Mouse (Mus musculus) v-Abl transformed pro-B cells (cell line): ENCODE results near the gene Olfr251.
"Not testable (repeated sequence)": the region's sequence is repeated elsewhere in the genome, so short reads cannot be mapped to it uniquely, and the experiment has no call there.

Experiments
- in situ Hi-C, 2 experiments: fragments of 400-800 bp; cut with MboI; formaldehyde crosslinking; loops; one replicate each; pipeline ENCODE4 v1.15.1; 2025; ENCODE audit not compliant: unreplicated experiment in 2 of 2

Olfr251 gene

GRCm38 (mm10) chr9:38376786-38377185 is at the start of gene Olfr251:
Gene Olfr251 (plus strand): TSS chr9:38377086.
- in situ Hi-C loops, result no loop called here

- in situ Hi-C loops, result no loop called here
Observed at GRCm38 (mm10) chr9:38328760-38329159, 48.1 kb upstream of the Olfr251 start, which contains the start of gene Olfr25. Gene Olfr25 (plus strand): TSS chr9:38329060.

- in situ Hi-C loops, result no loop called here
Observed at GRCm38 (mm10) chr9:38348111-38348510, 28.8 kb upstream of the Olfr251 start, which contains the start of gene Olfr898. Gene Olfr898 (plus strand): TSS chr9:38348411.

- in situ Hi-C loops, result no loop called here
Observed at GRCm38 (mm10) chr9:38366596-38366995, 10.3 kb upstream of the Olfr251 start, which contains the start of gene Olfr250. Gene Olfr250 (plus strand): TSS chr9:38366896.

- in situ Hi-C loops, result no loop called here
Observed at GRCm38 (mm10) chr9:38401398-38401797, 24.5 kb downstream of the Olfr251 start, which contains the start of gene Olfr147. Gene Olfr147 (plus strand): TSS chr9:38401698.

- in situ Hi-C loops, result not testable (repeated sequence)
Observed at GRCm38 (mm10) chr9:38407502-38407901, 30.6 kb downstream of the Olfr251 start.

GRCm38 (mm10) chr9:38413502-38413901 is 36.6 kb downstream of the Olfr251 start:
- in situ Hi-C loops, result not testable (repeated sequence)

GRCm38 (mm10) chr9:38423801-38424200 is 46.9 kb downstream of the Olfr251 start:
- in situ Hi-C loops, result no loop called here

- in situ Hi-C loops, result no loop called here
Observed at GRCm38 (mm10) chr9:38427026-38427425, 50.1 kb downstream of the Olfr251 start.

GRCm38 (mm10) chr9:38429155-38429554 is 52.3 kb downstream of the Olfr251 start, which contains the start of gene Olfr901:
Gene Olfr901 (plus strand): TSS chr9:38429455.
- in situ Hi-C loops, result no loop called here
